ENCODE assay signal across 10 mouse cellular contexts in genomic region chr15:81932951-81933470, GRCm38 (mm10). TPM values are rescaled to one million over a fixed set of nuclear protein-coding genes. Genes with fewer than 3 reads are reported as not detected.
DNase-seq lines count a peak whose midpoint lies in the region; ATAC-seq and TF ChIP-seq lines count a peak whose summit lies in the region.
"Had no signal": no experiment of that assay in that cellular context is flagged by ENCODE, and none has a peak within 500 bp of the region (broad histone marks: within the 10 kb centered on the region; RNA-seq: fewer than 3 reads in every experiment).

No protein-coding gene starts in this region.

- H3K36me3 ChIP-seq in CH12.LX (replicated peaks in 1 of 2; ENCODE audit: control insufficient read depth in 1 of 2, insufficient read depth in 1 of 2, low read length in 1 of 2) (no peaks in the 10 kb centered on the region), myocyte (ENCODE audit: control insufficient read depth, insufficient read depth) (no peaks in the 10 kb centered on the region)
- no peaks in the 10 kb centered on the region for H3K36me3 ChIP-seq in intestine, embryonic 15.5 days
- H3K36me3 ChIP-seq in heart, embryonic 11.5 days (ENCODE audit: control insufficient read depth, insufficient read depth, low read length) = no peaks in the 10 kb centered on the region
- H3K36me3 ChIP-seq: embryonic facial prominence, embryonic 15.5 days had no signal

- no peak for TF ChIP-seq CTCF in CH12.LX (conservative IDR thresholded peaks at IDR 0.05 in 1 of 2, IDR thresholded peaks at IDR 0.05 in 1 of 2; ENCODE audit: low read depth in 2 of 2, low read length in 2 of 2)

- TF ChIP-seq EP300 in CH12.LX (IDR thresholded peaks at IDR 0.05; ENCODE audit: low read length) = no peak

- H3K9me3 ChIP-seq in CH12.LX (replicated peaks; ENCODE audit: low read length) = no peaks in the 10 kb centered on the region
- no peaks in the 10 kb centered on the region for H3K9me3 ChIP-seq in intestine, embryonic 15.5 days
- no peaks in the 10 kb centered on the region for H3K9me3 ChIP-seq in heart, embryonic 11.5 days (replicated peaks; ENCODE audit: control insufficient read depth, low read length)
- H3K9me3 ChIP-seq: embryonic facial prominence, embryonic 15.5 days had no signal

- in situ Hi-C loops in CH12.LX (cut with MboI; ENCODE audit: low pct_ligation_motif_present, low pct_unique_long_range_greater_than_20kb, low sequenced_read_pairs) = no loop called here

- H3K79me2 ChIP-seq in CH12.LX (replicated peaks; ENCODE audit: control insufficient read depth, extremely low read depth, insufficient read depth, poor library complexity, severe bottlenecking) (no peaks in the 10 kb centered on the region), myocyte (ENCODE audit: control insufficient read depth, insufficient read depth) (no peaks in the 10 kb centered on the region)

- no peak overlapping the region for H3K4me2 ChIP-seq in CH12.LX (ENCODE audit: insufficient read depth, low read depth, poor library complexity, severe bottlenecking)
- no peak overlapping the region; the same call in 1 of the 2 replicates for H3K4me2 ChIP-seq in intestine, embryonic 15.5 days (replicated peaks)
- H3K4me2 ChIP-seq in myocyte (ENCODE audit: low read depth) = peak overlapping the region; percentile 91
- no peak overlapping the region for H3K4me2 ChIP-seq in heart, embryonic 11.5 days
- H3K4me2 ChIP-seq: embryonic facial prominence, embryonic 15.5 days had no signal

- peaks cover 15 to 52% of the 10 kb centered on the region in 2 experiments for H3K4me1 ChIP-seq in CH12.LX (ENCODE audit: control insufficient read depth in 1 of 2, insufficient read depth in 2 of 2)
- H3K4me1 ChIP-seq in intestine, embryonic 15.5 days (replicated peaks) = peaks cover 24% of the 10 kb centered on the region
- peaks cover 12% of the 10 kb centered on the region; the same call in 1 of the 2 replicates for H3K4me1 ChIP-seq in heart, embryonic 11.5 days (ENCODE audit: control insufficient read depth, insufficient read depth, low read length)

- TF ChIP-seq RAD21 in CH12.LX (IDR thresholded peaks at IDR 0.05; ENCODE audit: low read depth, low read length) = no peak

- WGBS in intestine, embryonic 15.5 days = 15% methylated on average over 12 of the region's 12 CpGs
- 43% methylated on average over 12 of the region's 12 CpGs for WGBS in heart, embryonic 11.5 days (ENCODE audit: insufficient replicate concordance)

- no peak overlapping the region for H3K9ac ChIP-seq in CH12.LX (ENCODE audit: insufficient read depth, low read depth)
- no peak overlapping the region for H3K9ac ChIP-seq in intestine, embryonic 15.5 days
- H3K9ac ChIP-seq in heart, embryonic 11.5 days (ENCODE audit: low read depth, low read length) = no peak overlapping the region
- H3K9ac ChIP-seq: embryonic facial prominence, embryonic 15.5 days; liver, embryonic 14.5 days had no signal

- intact Hi-C loops in heart, postnatal 10 days (cut with DNase I) = no loop called here

- dilution Hi-C loops in CH12.LX (cut with MboI; ENCODE audit: extremely low pct_ligation_motif_present, extremely low pct_unique_long_range_greater_than_20kb, low sequenced_read_pairs) = no loop called here

- no peak for ATAC-seq in intestine, embryonic 15.5 days
- no peak for ATAC-seq in heart, embryonic 11.5 days (replicated peaks; ENCODE audit: insufficient number of reproducible peaks, low FRiP score, low TSS enrichment)

- H3K27me3 ChIP-seq in CH12.LX (replicated peaks) = no peaks in the 10 kb centered on the region
- H3K27me3 ChIP-seq in intestine, embryonic 15.5 days (replicated peaks) = peaks cover 8% of the 10 kb centered on the region; the same call in 1 of the 2 replicates
- no peaks in the 10 kb centered on the region for H3K27me3 ChIP-seq in myocyte (ENCODE audit: control insufficient read depth, insufficient read depth, insufficient read length)
- peaks cover 3% of the 10 kb centered on the region for H3K27me3 ChIP-seq in heart, embryonic 11.5 days (ENCODE audit: control insufficient read depth, insufficient read depth, low read length)
- H3K27me3 ChIP-seq: embryonic facial prominence, embryonic 15.5 days had no signal

- DNase-seq in heart, postnatal 10 days = peak; percentile 41 to 50
- no peak for DNase-seq in heart, adult 9 months (ENCODE audit: low spot score in 2 of 2)
- DNase-seq in CH12.LX (ENCODE audit: extremely low read depth) = no peak
- peak; percentile 51 to 68 for DNase-seq in thymus, postnatal 36 days
- no peak for DNase-seq in urinary bladder, postnatal 25 days (ENCODE audit: low spot score)

- H3K4me3 ChIP-seq in CH12.LX (replicated peaks in 1 of 3; ENCODE audit: low read depth in 2 of 3, low read length in 2 of 3, poor library complexity in 1 of 3) (peak overlapping the region in 1 of 3 experiments; percentile 6), myocyte (no peak overlapping the region)
- H3K4me3 ChIP-seq in intestine, embryonic 15.5 days (replicated peaks) = no peak overlapping the region
- H3K4me3 ChIP-seq in heart, embryonic 11.5 days (ENCODE audit: low read depth, low read length) = no peak overlapping the region
- H3K4me3 ChIP-seq: embryonic facial prominence, embryonic 15.5 days had no signal

- no peak overlapping the region for H3ac ChIP-seq in myocyte (ENCODE audit: control insufficient read depth, insufficient read length)

- peak overlapping the region; percentile 14; the same call in 1 of the 2 replicates for H3K27ac ChIP-seq in CH12.LX (ENCODE audit: insufficient read depth, low read depth)
- 0 out of 2 replicates have a peak overlapping the region, but pooled peaks have one; percentile 36 for H3K27ac ChIP-seq in intestine, embryonic 15.5 days
- no peak overlapping the region for H3K27ac ChIP-seq in heart, embryonic 11.5 days (ENCODE audit: low read depth, low read length)
- H3K27ac ChIP-seq: embryonic facial prominence, embryonic 15.5 days; liver, embryonic 14.5 days had no signal

- TF ChIP-seq POLR2A in CH12.LX (IDR thresholded peaks at IDR 0.05; ENCODE audit: low read depth, low read length) (no peak), myocyte (IDR thresholded peaks at IDR 0.05; ENCODE audit: insufficient read length, low read depth) (peak; percentile 22)

TF ChIP-seq in CH12.LX, 34 proteins besides CTCF, POLR2A, EP300 and RAD21:
- TF ChIP-seq ETS1 (conservative IDR thresholded peaks at IDR 0.05; ENCODE audit: low read depth, low read length) (no peak), ELF1 (IDR thresholded peaks at IDR 0.05; ENCODE audit: low read depth, low read length) (peak; percentile 28; the same call in 1 of the 2 replicates), TCF12 (IDR thresholded peaks at IDR 0.05; ENCODE audit: low read depth, low read length) (0 out of 2 replicates have a peak, but pooled peaks have one; percentile 8)
TF ChIP-seq in CH12.LX: peak in this region for 2.

TF ChIP-seq in myocyte, 11 proteins besides CTCF, POLR2A, EP300 and RAD21 (continues in another document):
- TF ChIP-seq MAX (IDR thresholded peaks at IDR 0.05; ENCODE audit: low read depth) (no peak), SRF (IDR thresholded peaks at IDR 0.05; ENCODE audit: control insufficient read depth, insufficient read length, low read depth) (no peak), POLR2AphosphoS2 (IDR thresholded peaks at IDR 0.05; ENCODE audit: insufficient read length, low read depth) (peak; percentile 30), TCF3 (IDR thresholded peaks at IDR 0.05; ENCODE audit: insufficient read length, low read depth) (peak; percentile 49), E2F4 (IDR thresholded peaks at IDR 0.05; ENCODE audit: insufficient read depth) (no peak)

RNA-seq across cellular contexts. Expression of gene Csdc2, which starts 3.5 kb away (rescaled TPM):
- 10 to 100 TPM in 1 of 2 experiments, 1 to 10 TPM in 1; 7.8 to 19.8 TPM for total RNA-seq in heart, postnatal 10 days (2021)
- total RNA-seq in CH12.LX (2012; rRNA removed) (0.08 and 0.13 TPM in 2 replicates), CH12.LX (2014; rRNA removed) (not detected in 2 replicates)
- polyA plus RNA-seq in CH12.LX (2012; ENCODE audit: insufficient read length, low read depth) (0.43 and 0.45 TPM in 2 replicates), myocyte (2012; fragmentation: generic; extraction: Trizol) (38.3 TPM)
- polyA plus RNA-seq in intestine, embryonic 15.5 days (2015; fragmentation: Nextera tagmentation; extraction: Ambion mirVana) = 11.7 and 12.9 TPM in 2 replicates
- polyA plus RNA-seq in heart, embryonic 11.5 days (2014; fragmentation: Nextera tagmentation; extraction: Ambion mirVana) = 6.7 and 6.8 TPM in 2 replicates

RNA-seq across cellular contexts. Expression of gene Polr3h, which starts 7.0 kb away (rescaled TPM):
- 10 to 100 TPM in 1 of 2 experiments, 1 to 10 TPM in 1; 9.7 to 10.0 TPM for total RNA-seq in heart, postnatal 10 days (2021)
- total RNA-seq in CH12.LX (2012; rRNA removed) = 59.3 and 64.9 TPM in 2 replicates
- total RNA-seq in CH12.LX (2014; rRNA removed) = 40.5 and 40.7 TPM in 2 replicates
- 153 and 224 TPM in 2 replicates for polyA plus RNA-seq in CH12.LX (2012; ENCODE audit: insufficient read length, low read depth)
- polyA plus RNA-seq in intestine, embryonic 15.5 days (2015; fragmentation: Nextera tagmentation; extraction: Ambion mirVana) = 65.5 and 80.4 TPM in 2 replicates
- 247 TPM for polyA plus RNA-seq in myocyte (2012; fragmentation: generic; extraction: Trizol)
- polyA plus RNA-seq in heart, embryonic 11.5 days (2014; fragmentation: Nextera tagmentation; extraction: Ambion mirVana) = 120 and 121 TPM in 2 replicates

RNA-seq across cellular contexts. Expression of gene Pmm1, which starts 27.7 kb away (rescaled TPM):
- 10 to 100 TPM; 22.0 to 31.4 TPM for total RNA-seq in heart, postnatal 10 days (2021)
- total RNA-seq in CH12.LX (2012; rRNA removed) = 120 and 128 TPM in 2 replicates
- total RNA-seq in CH12.LX (2014; rRNA removed) = 48.3 and 51.8 TPM in 2 replicates
- 140 and 153 TPM in 2 replicates for polyA plus RNA-seq in CH12.LX (2012; ENCODE audit: insufficient read length, low read depth)
- polyA plus RNA-seq in intestine, embryonic 15.5 days (2015; fragmentation: Nextera tagmentation; extraction: Ambion mirVana) = 22.5 and 23.2 TPM in 2 replicates
- polyA plus RNA-seq in myocyte (2012; fragmentation: generic; extraction: Trizol) = 104 TPM
- 22.5 and 22.6 TPM in 2 replicates for polyA plus RNA-seq in heart, embryonic 11.5 days (2014; fragmentation: Nextera tagmentation; extraction: Ambion mirVana)

RNA-seq across cellular contexts. Expression of gene 1700029P11Rik, which starts 47.3 kb away (rescaled TPM):
- not detected for total RNA-seq in heart, postnatal 10 days (2021)
- total RNA-seq in CH12.LX (2012; rRNA removed) = not detected in 2 replicates
- total RNA-seq in CH12.LX (2014; rRNA removed) = not detected in 2 replicates
- polyA plus RNA-seq in CH12.LX (2012; ENCODE audit: insufficient read length, low read depth) = not detected in 2 replicates
- not detected in 2 replicates for polyA plus RNA-seq in intestine, embryonic 15.5 days (2015; fragmentation: Nextera tagmentation; extraction: Ambion mirVana)
- not detected for polyA plus RNA-seq in myocyte (2012; fragmentation: generic; extraction: Trizol)
- not detected in 2 replicates for polyA plus RNA-seq in heart, embryonic 11.5 days (2014; fragmentation: Nextera tagmentation; extraction: Ambion mirVana)
- polyA plus RNA-seq: embryonic facial prominence, embryonic 15.5 days; liver, embryonic 14.5 days had no signal

RNA-seq across cellular contexts. Expression of gene Xrcc6, which starts 54.6 kb away (rescaled TPM):
- 10 to 100 TPM; 22.6 to 29.3 TPM for total RNA-seq in heart, postnatal 10 days (2021)
- total RNA-seq in CH12.LX (2012; rRNA removed) = 67.3 and 80.0 TPM in 2 replicates
- 79.5 and 83.5 TPM in 2 replicates for total RNA-seq in CH12.LX (2014; rRNA removed)
- polyA plus RNA-seq in CH12.LX (2012; ENCODE audit: insufficient read length, low read depth) = 80.8 and 94.0 TPM in 2 replicates
- polyA plus RNA-seq in intestine, embryonic 15.5 days (2015; fragmentation: Nextera tagmentation; extraction: Ambion mirVana) = 76.1 and 79.6 TPM in 2 replicates
- 46.3 TPM for polyA plus RNA-seq in myocyte (2012; fragmentation: generic; extraction: Trizol)
- polyA plus RNA-seq in heart, embryonic 11.5 days (2014; fragmentation: Nextera tagmentation; extraction: Ambion mirVana) = 80.9 and 81.0 TPM in 2 replicates

Comparison
In these comparisons a context has a peak if more than half of its experiments do, and no peak if none do; other contexts are left out.
1. DNase-seq: peak in heart, postnatal 10 days (2 of 2) and thymus, postnatal 36 days (2 of 2); none in heart, adult 9 months (0 of 2), CH12.LX (single experiment) and urinary bladder, postnatal 25 days (single experiment).